31 mouse cellular contexts compared by ENCODE assay signal in genomic region chr3:92587190-92587589, GRCm38 (mm10). TPM values are rescaled to one million over a fixed set of nuclear protein-coding genes. Genes with fewer than 3 reads are reported as not detected.
DNase-seq lines count a peak whose midpoint lies in the region; ATAC-seq and TF ChIP-seq lines count a peak whose summit lies in the region.
"Had no signal": no experiment of that assay in that cellular context is flagged by ENCODE, and none has a peak within 500 bp of the region (broad histone marks: within the 10 kb centered on the region; RNA-seq: fewer than 3 reads in every experiment).

No protein-coding gene starts in this region.

- H3K9ac ChIP-seq in liver, adult 2 months (ENCODE audit: low read depth, low read length) = no peak overlapping the region
- H3K9ac ChIP-seq in liver, embryonic 11.5 days (ENCODE audit: low read depth, low read length) = no peak overlapping the region
- no peak overlapping the region; the same call in 1 of the 2 replicates for H3K9ac ChIP-seq in intestine, postnatal 0 days (ENCODE audit: low read depth, low read length)
- H3K9ac ChIP-seq: embryonic facial prominence, embryonic 13.5 days; embryonic facial prominence, embryonic 15.5 days; forebrain, embryonic 12.5 days had no signal

- peak; percentile 28 for DNase-seq in liver, adult 2 months (ENCODE audit: extremely low read depth, low read depth, low spot score)
- no peak for DNase-seq in liver, embryonic 11.5 days (ENCODE audit: low spot score)
- DNase-seq in testis, postnatal 14 days (ENCODE audit: low spot score) = no peak
- DNase-seq in yolk sac, embryonic 10.5 days (ENCODE audit: low spot score) = no peak
- DNase-seq: adrenal gland, adult 8-10 months; adrenal gland, postnatal 14 days; adrenal gland, postnatal 36 days; B cell, adult 2 months; cerebellum, adult 11-12 months; cerebellum, adult 2 months; cerebellum, adult 9-10 months; cerebellum, postnatal 10 days; cerebellum, postnatal 25 days; embryo, embryonic 11 days had no signal

- H3K4me2 ChIP-seq in liver, embryonic 11.5 days = no peak overlapping the region
- H3K4me2 ChIP-seq in intestine, postnatal 0 days (replicated peaks; ENCODE audit: low read depth) = peak overlapping the region; percentile 54
- H3K4me2 ChIP-seq: embryonic facial prominence, embryonic 13.5 days; embryonic facial prominence, embryonic 15.5 days; forebrain, embryonic 12.5 days had no signal

- no peak overlapping the region for H3K27ac ChIP-seq in liver, adult 2 months (replicated peaks; ENCODE audit: insufficient read depth, low read depth, low read length)
- no peak overlapping the region for H3K27ac ChIP-seq in liver, embryonic 11.5 days (ENCODE audit: low read depth, low read length)
- H3K27ac ChIP-seq in testis, adult 2 months (ENCODE audit: control insufficient read depth, insufficient read depth, low read depth, low read length) = peak overlapping the region; percentile 74
- H3K27ac ChIP-seq in intestine, postnatal 0 days (ENCODE audit: low read depth, low read length) = peak overlapping the region; percentile 64
- H3K27ac ChIP-seq: embryonic facial prominence, embryonic 13.5 days; embryonic facial prominence, embryonic 15.5 days; forebrain, embryonic 10.5 days; forebrain, embryonic 12.5 days had no signal

- no peaks in the 10 kb centered on the region for H3K79me2 ChIP-seq in liver, adult 2 months (ENCODE audit: control insufficient read depth, insufficient read depth, low read length)

- no peaks in the 10 kb centered on the region; the same call in 1 of the 2 replicates for H3K4me1 ChIP-seq in liver, adult 2 months (ENCODE audit: control insufficient read depth, insufficient read depth, low read length)
- H3K4me1 ChIP-seq in liver, embryonic 11.5 days (replicated peaks; ENCODE audit: control insufficient read depth, insufficient read depth, low read length) = no peaks in the 10 kb centered on the region
- no peaks in the 10 kb centered on the region for H3K4me1 ChIP-seq in testis, adult 2 months (ENCODE audit: control insufficient read depth, insufficient read depth, low read length)
- H3K4me1 ChIP-seq in intestine, postnatal 0 days (replicated peaks; ENCODE audit: control insufficient read depth, insufficient read depth, low read length) = no peaks in the 10 kb centered on the region
- H3K4me1 ChIP-seq: embryonic facial prominence, embryonic 13.5 days; embryonic facial prominence, embryonic 15.5 days; forebrain, embryonic 12.5 days had no signal

- no peak for TF ChIP-seq POLR2A in liver, adult 2 months (IDR thresholded peaks at IDR 0.05; ENCODE audit: extremely low read depth, insufficient read depth, low read length)
- TF ChIP-seq POLR2A in testis, adult 2 months (IDR thresholded peaks at IDR 0.05; ENCODE audit: control insufficient read depth, low read depth, low read length) = no peak

- no peaks in the 10 kb centered on the region for H3K36me3 ChIP-seq in liver, adult 2 months (ENCODE audit: control insufficient read depth, insufficient read depth, low read length)
- no peaks in the 10 kb centered on the region for H3K36me3 ChIP-seq in liver, embryonic 11.5 days (ENCODE audit: control insufficient read depth, insufficient read depth, low read length)
- H3K36me3 ChIP-seq in testis, adult 2 months (ENCODE audit: control insufficient read depth, insufficient read depth, low read length) = no peaks in the 10 kb centered on the region
- no peaks in the 10 kb centered on the region for H3K36me3 ChIP-seq in intestine, postnatal 0 days (ENCODE audit: control insufficient read depth, insufficient read depth)
- H3K36me3 ChIP-seq: embryonic facial prominence, embryonic 13.5 days; embryonic facial prominence, embryonic 15.5 days; forebrain, embryonic 10.5 days; forebrain, embryonic 12.5 days; G1E had no signal

- no peak overlapping the region for H3K4me3 ChIP-seq in liver, adult 2 months (ENCODE audit: insufficient read depth, low read depth, low read length)
- H3K4me3 ChIP-seq in liver, embryonic 11.5 days (ENCODE audit: low read depth, low read length) = no peak overlapping the region
- peak overlapping the region; percentile 88 for H3K4me3 ChIP-seq in testis, adult 2 months (ENCODE audit: control insufficient read depth, low read depth, low read length)
- no peak overlapping the region; the same call in 1 of the 2 replicates for H3K4me3 ChIP-seq in intestine, postnatal 0 days (ENCODE audit: low read depth, low read length)
- H3K4me3 ChIP-seq: embryonic facial prominence, embryonic 13.5 days; embryonic facial prominence, embryonic 15.5 days; erythroblast, embryonic 14.5 days; forebrain, embryonic 10.5 days; forebrain, embryonic 12.5 days had no signal

- 28% methylated on average over 3 of the region's 3 CpGs for WGBS in liver, adult 2 months
- WGBS in liver, embryonic 11.5 days = 82% methylated on average over 3 of the region's 3 CpGs
- WGBS in intestine, postnatal 0 days = 30% methylated on average over 3 of the region's 3 CpGs

- no peak for ATAC-seq in liver, embryonic 11.5 days (replicated peaks; ENCODE audit: low FRiP score)
- ATAC-seq in intestine, postnatal 0 days = peak; percentile 32
- ATAC-seq: activated CD4-positive, CD25-positive, alpha-beta regulatory T cell, adult 4 months; CD4-positive, CD25-positive, alpha-beta regulatory T cell, adult 4 months; forebrain, embryonic 14.5 days; forebrain, embryonic 16.5 days; Patski had no signal

- no peaks in the 10 kb centered on the region for H3K27me3 ChIP-seq in liver, adult 2 months (ENCODE audit: control insufficient read depth, insufficient read depth, low read length)
- no peaks in the 10 kb centered on the region for H3K27me3 ChIP-seq in liver, embryonic 11.5 days (replicated peaks; ENCODE audit: control insufficient read depth, insufficient read depth, low read length)
- no peaks in the 10 kb centered on the region for H3K27me3 ChIP-seq in testis, adult 2 months (ENCODE audit: control insufficient read depth, insufficient read depth, low read length)
- no peaks in the 10 kb centered on the region for H3K27me3 ChIP-seq in intestine, postnatal 0 days (replicated peaks; ENCODE audit: control insufficient read depth, insufficient read depth, low read length)
- H3K27me3 ChIP-seq: CH12.LX; embryonic facial prominence, embryonic 13.5 days; embryonic facial prominence, embryonic 15.5 days; forebrain, embryonic 12.5 days had no signal

- TF ChIP-seq CTCF in liver, adult 2 months (IDR thresholded peaks at IDR 0.05; ENCODE audit: low read depth, low read length) = no peak
- TF ChIP-seq CTCF in testis, adult 2 months (IDR thresholded peaks at IDR 0.05; ENCODE audit: control insufficient read depth, insufficient read depth, insufficient replicate concordance, low read depth, low read length) = no peak
- no peak for TF ChIP-seq CTCF in intestine, postnatal 0 days (IDR thresholded peaks at IDR 0.05; ENCODE audit: low read depth)

- H3K9me3 ChIP-seq in liver, embryonic 11.5 days (ENCODE audit: control insufficient read depth, low read length) = no peaks in the 10 kb centered on the region
- H3K9me3 ChIP-seq in intestine, postnatal 0 days (ENCODE audit: control insufficient read depth) = no peaks in the 10 kb centered on the region
- H3K9me3 ChIP-seq: embryonic facial prominence, embryonic 13.5 days; embryonic facial prominence, embryonic 15.5 days; forebrain, embryonic 10.5 days; forebrain, embryonic 12.5 days had no signal

RNA-seq across cellular contexts. Expression of gene Smcp, which starts 1.6 kb away (rescaled TPM):
- total RNA-seq in liver, adult 2 months (2014; rRNA removed) = not detected in 2 replicates
- polyA plus RNA-seq in liver, adult 2 months (2012; rRNA removed) = 0.17 TPM in 1 of 2 replicates, not detected in the other
- 0.22 TPM in 1 of 2 replicates, not detected in the other for polyA plus RNA-seq in liver, embryonic 11.5 days (2014; fragmentation: Nextera tagmentation; extraction: Ambion mirVana)
- 4,177 and 4,558 TPM in 2 replicates for polyA plus RNA-seq in testis, adult 2 months (2012; rRNA removed)
- polyA plus RNA-seq in intestine, postnatal 0 days (2015; fragmentation: Nextera tagmentation; extraction: Ambion mirVana) = 96.4 and 137 TPM in 2 replicates
- total RNA-seq: adrenal gland, adult 18-20 months; adrenal gland, adult 8-10 months; adrenal gland, postnatal 14 days; adrenal gland, postnatal 36 days; CH12.LX; common myeloid progenitor, adult 5-6 weeks; G1E had no signal
- polyA plus RNA-seq: activated CD4-positive, CD25-positive, alpha-beta regulatory T cell, adult 4 months; CD4-positive, CD25-positive, alpha-beta regulatory T cell, adult 4 months; cerebellum, adult 2 months; embryonic facial prominence, embryonic 11.5 days; embryonic facial prominence, embryonic 13.5 days; embryonic facial prominence, embryonic 15.5 days; erythroblast, embryonic 14.5 days; forebrain, embryonic 10.5 days; forebrain, embryonic 12.5 days; forebrain, embryonic 14.5 days; forebrain, embryonic 16.5 days; G1E; Patski had no signal

RNA-seq across cellular contexts. Expression of gene Ivl, which starts 13.7 kb away (rescaled TPM):
- not detected in 2 replicates for total RNA-seq in liver, adult 2 months (2014; rRNA removed)
- polyA plus RNA-seq in liver, adult 2 months (2012; rRNA removed) = not detected in 2 replicates
- polyA plus RNA-seq in liver, embryonic 11.5 days (2014; fragmentation: Nextera tagmentation; extraction: Ambion mirVana) = 0.08 TPM in 1 of 2 replicates, not detected in the other
- polyA plus RNA-seq in testis, adult 2 months (2012; rRNA removed) = 0.05 and 0.06 TPM in 2 replicates
- polyA plus RNA-seq in intestine, postnatal 0 days (2015; fragmentation: Nextera tagmentation; extraction: Ambion mirVana) = 0.47 and 0.80 TPM in 2 replicates
- total RNA-seq: adrenal gland, adult 18-20 months; adrenal gland, adult 8-10 months; adrenal gland, postnatal 14 days; adrenal gland, postnatal 36 days; common myeloid progenitor, adult 5-6 weeks had no signal
- polyA plus RNA-seq: activated CD4-positive, CD25-positive, alpha-beta regulatory T cell, adult 4 months; CD4-positive, CD25-positive, alpha-beta regulatory T cell, adult 4 months; cerebellum, adult 2 months; embryonic facial prominence, embryonic 13.5 days; erythroblast, embryonic 14.5 days; forebrain, embryonic 10.5 days; forebrain, embryonic 12.5 days; forebrain, embryonic 14.5 days; forebrain, embryonic 16.5 days; G1E; Patski had no signal

RNA-seq across cellular contexts. Expression of gene 2210017I01Rik, which starts 20.1 kb away (rescaled TPM):
- not detected in 2 replicates for total RNA-seq in liver, adult 2 months (2014; rRNA removed)
- polyA plus RNA-seq in liver, adult 2 months (2012; rRNA removed) = not detected in 2 replicates
- polyA plus RNA-seq in liver, embryonic 11.5 days (2014; fragmentation: Nextera tagmentation; extraction: Ambion mirVana) = not detected in 2 replicates
- 0.67 and 0.94 TPM in 2 replicates for polyA plus RNA-seq in testis, adult 2 months (2012; rRNA removed)
- polyA plus RNA-seq in intestine, postnatal 0 days (2015; fragmentation: Nextera tagmentation; extraction: Ambion mirVana) = 0.18 and 0.34 TPM in 2 replicates
- total RNA-seq: adrenal gland, adult 18-20 months; adrenal gland, adult 8-10 months; adrenal gland, postnatal 14 days; adrenal gland, postnatal 36 days; CH12.LX; common myeloid progenitor, adult 5-6 weeks; G1E had no signal
- polyA plus RNA-seq: activated CD4-positive, CD25-positive, alpha-beta regulatory T cell, adult 4 months; CD4-positive, CD25-positive, alpha-beta regulatory T cell, adult 4 months; cerebellum, adult 2 months; embryonic facial prominence, embryonic 11.5 days; embryonic facial prominence, embryonic 13.5 days; erythroblast, embryonic 14.5 days; forebrain, embryonic 10.5 days; forebrain, embryonic 12.5 days; forebrain, embryonic 14.5 days; forebrain, embryonic 16.5 days; G1E; Patski had no signal

RNA-seq across cellular contexts. Expression of gene Lce6a, which starts 34.3 kb away (rescaled TPM):
- not detected in 2 replicates for total RNA-seq in liver, adult 2 months (2014; rRNA removed)
- not detected in 2 replicates for polyA plus RNA-seq in liver, adult 2 months (2012; rRNA removed)
- polyA plus RNA-seq in liver, embryonic 11.5 days (2014; fragmentation: Nextera tagmentation; extraction: Ambion mirVana) = not detected in 2 replicates
- polyA plus RNA-seq in testis, adult 2 months (2012; rRNA removed) = 0.66 and 0.89 TPM in 2 replicates
- 1.8 and 2.1 TPM in 2 replicates for polyA plus RNA-seq in intestine, postnatal 0 days (2015; fragmentation: Nextera tagmentation; extraction: Ambion mirVana)
- total RNA-seq: adrenal gland, adult 18-20 months; adrenal gland, adult 8-10 months; adrenal gland, postnatal 14 days; adrenal gland, postnatal 36 days; CH12.LX; common myeloid progenitor, adult 5-6 weeks; G1E had no signal
- polyA plus RNA-seq: activated CD4-positive, CD25-positive, alpha-beta regulatory T cell, adult 4 months; CD4-positive, CD25-positive, alpha-beta regulatory T cell, adult 4 months; cerebellum, adult 2 months; embryonic facial prominence, embryonic 11.5 days; embryonic facial prominence, embryonic 13.5 days; erythroblast, embryonic 14.5 days; forebrain, embryonic 10.5 days; forebrain, embryonic 12.5 days; forebrain, embryonic 14.5 days; forebrain, embryonic 16.5 days; G1E; Patski had no signal

RNA-seq across cellular contexts. Expression of gene 2310046K23Rik, which starts 52.9 kb away (rescaled TPM):
- not detected in 2 replicates for total RNA-seq in liver, adult 2 months (2014; rRNA removed)
- polyA plus RNA-seq in liver, adult 2 months (2012; rRNA removed) = not detected in 2 replicates
- not detected in 2 replicates for polyA plus RNA-seq in liver, embryonic 11.5 days (2014; fragmentation: Nextera tagmentation; extraction: Ambion mirVana)
- not detected in 2 replicates for polyA plus RNA-seq in testis, adult 2 months (2012; rRNA removed)
- not detected in 2 replicates for polyA plus RNA-seq in intestine, postnatal 0 days (2015; fragmentation: Nextera tagmentation; extraction: Ambion mirVana)
- total RNA-seq: adrenal gland, adult 18-20 months; adrenal gland, adult 8-10 months; adrenal gland, postnatal 14 days; adrenal gland, postnatal 36 days; CH12.LX; common myeloid progenitor, adult 5-6 weeks; G1E had no signal
- polyA plus RNA-seq: activated CD4-positive, CD25-positive, alpha-beta regulatory T cell, adult 4 months; CD4-positive, CD25-positive, alpha-beta regulatory T cell, adult 4 months; cerebellum, adult 2 months; embryonic facial prominence, embryonic 11.5 days; embryonic facial prominence, embryonic 13.5 days; erythroblast, embryonic 14.5 days; forebrain, embryonic 10.5 days; forebrain, embryonic 12.5 days; forebrain, embryonic 14.5 days; forebrain, embryonic 16.5 days; G1E; Patski had no signal

Comparison
In these comparisons a context has a peak if more than half of its experiments do, and no peak if none do; other contexts are left out.
1. H3K27ac ChIP-seq: peak in testis, adult 2 months (single experiment) and intestine, postnatal 0 days (single experiment); none in liver, adult 2 months (single experiment) and liver, embryonic 11.5 days (single experiment).
2. RNA of gene Smcp, which starts 1.6 kb away (polyA plus RNA-seq): 4,177 to 4,558 TPM in testis, adult 2 months and 96.4 to 137 TPM in intestine, postnatal 0 days; 0.17 TPM in liver, adult 2 months and 0.22 TPM in liver, embryonic 11.5 days; every median in the first group is over 10 times any median in the second.